21 mouse cellular contexts compared by ENCODE assay signal in the genomic region with DNA sequence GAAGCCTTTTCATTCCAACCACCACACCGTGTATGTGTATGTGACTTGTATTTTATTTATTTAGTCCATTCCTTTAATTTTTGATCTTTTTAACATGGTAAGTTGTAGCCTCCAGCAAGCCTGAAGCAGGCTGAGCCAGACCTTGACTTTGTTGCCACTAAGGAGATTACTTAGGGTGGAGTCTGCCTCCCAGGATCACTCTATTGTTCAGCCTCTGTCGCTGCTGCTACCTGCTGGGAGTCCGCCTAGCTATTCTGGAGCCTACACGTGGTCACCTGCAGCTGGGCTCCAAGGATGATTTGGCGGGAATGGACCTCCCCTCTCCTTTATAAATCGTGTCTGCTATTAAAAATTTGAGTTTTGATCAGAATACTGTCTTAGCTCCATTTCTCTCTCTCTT.
DNase-seq lines count a peak whose midpoint lies in the region; ATAC-seq and TF ChIP-seq lines count a peak whose summit lies in the region.
"Had no signal": no experiment of that assay in that cellular context is flagged by ENCODE, and none has a peak within 500 bp of the region (broad histone marks: within the 10 kb centered on the region; RNA-seq: fewer than 3 reads in every experiment).

No protein-coding gene starts in this region.

- H3K27ac ChIP-seq in midbrain, embryonic 11.5 days (ENCODE audit: low read depth, low read length): no peak overlapping the region
- H3K27ac ChIP-seq in midbrain, postnatal 0 days (ENCODE audit: low read depth, low read length): no peak overlapping the region
- H3K27ac ChIP-seq in ES-Bruce4 (ENCODE audit: insufficient read depth, low read length) (no peak overlapping the region), ES-E14 (ENCODE audit: insufficient read depth, low read depth, low read length, poor library complexity, severe bottlenecking) (peak overlapping the region; percentile 91; the same call in 1 of the 2 replicates)
- H3K27ac ChIP-seq: embryonic facial prominence, embryonic 10.5 days; embryonic facial prominence, embryonic 12.5 days; forebrain, embryonic 13.5 days; forebrain, embryonic 15.5 days had no signal

- ATAC-seq in midbrain, embryonic 11.5 days (ENCODE audit: low FRiP score): no peak
- no peak for ATAC-seq in midbrain, postnatal 0 days (ENCODE audit: low FRiP score)
- ATAC-seq in megakaryocyte-erythroid progenitor cell, adult 5-6 weeks (replicated peaks; ENCODE audit: low FRiP score, low TSS enrichment, poor library complexity, severe bottlenecking): no peak
- ATAC-seq: forebrain, embryonic 13.5 days; forebrain, embryonic 15.5 days; forebrain, postnatal 0 days had no signal

- peak; percentile 48; the same call in 1 of the 2 replicates for TF ChIP-seq EP300 in ES-Bruce4 (IDR thresholded peaks at IDR 0.05; ENCODE audit: insufficient read depth, low read depth, low read length)

- no peak overlapping the region for H3K4me3 ChIP-seq in midbrain, embryonic 11.5 days (ENCODE audit: low read depth, low read length)
- H3K4me3 ChIP-seq in midbrain, postnatal 0 days (ENCODE audit: low read depth, low read length): no peak overlapping the region
- H3K4me3 ChIP-seq in ES-Bruce4 (ENCODE audit: low read depth, low read length) (no peak overlapping the region), ES-E14 (ENCODE audit: insufficient read depth in 1 of 2, low read depth in 1 of 2, low read length in 2 of 2, poor library complexity in 1 of 2, severe bottlenecking in 1 of 2) (peak overlapping the region; percentile 66 to 67; a peak in 3 of 4 replicates)
- H3K4me3 ChIP-seq: embryonic facial prominence, embryonic 10.5 days; embryonic facial prominence, embryonic 12.5 days; forebrain, embryonic 13.5 days; forebrain, embryonic 15.5 days had no signal

- H3K4me1 ChIP-seq in midbrain, embryonic 11.5 days (ENCODE audit: control insufficient read depth, insufficient read depth, low read length): no peaks in the 10 kb centered on the region
- no peaks in the 10 kb centered on the region for H3K4me1 ChIP-seq in midbrain, postnatal 0 days (ENCODE audit: insufficient read depth, low read length)
- H3K4me1 ChIP-seq in ES-Bruce4 (ENCODE audit: control insufficient read depth, insufficient read depth, low read length) (no peaks in the 10 kb centered on the region), ES-E14 (ENCODE audit: control insufficient read depth in 2 of 2, insufficient read depth in 2 of 2, low read length in 2 of 2, poor library complexity in 1 of 2) (peaks cover 1 to 6% of the 10 kb centered on the region in 2 experiments; a peak in 2 of 4 replicates)
- H3K4me1 ChIP-seq: embryonic facial prominence, embryonic 10.5 days; embryonic facial prominence, embryonic 12.5 days; forebrain, embryonic 13.5 days; forebrain, embryonic 15.5 days had no signal

- no peak for TF ChIP-seq POLR2A in ES-Bruce4 (IDR thresholded peaks at IDR 0.05; ENCODE audit: insufficient read depth, low read length)

- no peak overlapping the region for H3K4me2 ChIP-seq in midbrain, embryonic 11.5 days
- H3K4me2 ChIP-seq in midbrain, postnatal 0 days (ENCODE audit: low read depth, low read length, poor library complexity, severe bottlenecking): no peak overlapping the region
- H3K4me2 ChIP-seq: embryonic facial prominence, embryonic 12.5 days; forebrain, embryonic 13.5 days; forebrain, embryonic 15.5 days had no signal

- no peaks in the 10 kb centered on the region for H3K27me3 ChIP-seq in midbrain, embryonic 11.5 days (ENCODE audit: control insufficient read depth, insufficient read depth, low read length)
- no peaks in the 10 kb centered on the region for H3K27me3 ChIP-seq in midbrain, postnatal 0 days (ENCODE audit: insufficient read depth, low read length)
- H3K27me3 ChIP-seq in ES-Bruce4 (ENCODE audit: control insufficient read depth, insufficient read depth, low read length, poor library complexity, severe bottlenecking): no peaks in the 10 kb centered on the region
- H3K27me3 ChIP-seq: embryonic facial prominence, embryonic 12.5 days; forebrain, embryonic 13.5 days; forebrain, embryonic 15.5 days had no signal

- WGBS in midbrain, embryonic 11.5 days: 84% methylated on average over 6 of the region's 6 CpGs
- 77% methylated on average over 6 of the region's 6 CpGs for WGBS in midbrain, postnatal 0 days

- no peaks in the 10 kb centered on the region for H3K9me3 ChIP-seq in midbrain, embryonic 11.5 days (ENCODE audit: control insufficient read depth, low read length)
- no peaks in the 10 kb centered on the region for H3K9me3 ChIP-seq in midbrain, postnatal 0 days (ENCODE audit: low read length)
- H3K9me3 ChIP-seq in ES-Bruce4 (replicated peaks; ENCODE audit: control insufficient read depth, insufficient read depth, low read length, poor library complexity, severe bottlenecking): peaks cover 31% of the 10 kb centered on the region
- H3K9me3 ChIP-seq in ES-E14 (ENCODE audit: control insufficient read depth, insufficient read depth, low read depth, low read length): peaks cover 5% of the 10 kb centered on the region; the same call in 1 of the 2 replicates
- H3K9me3 ChIP-seq: embryonic facial prominence, embryonic 12.5 days; forebrain, embryonic 15.5 days had no signal

- DNase-seq in midbrain, embryonic 11.5 days (ENCODE audit: low spot score, missing footprints): peak; percentile 28
- no peak for DNase-seq in midbrain, postnatal 0 days (ENCODE audit: low spot score)
- DNase-seq in ES-E14 (ENCODE audit: low read depth, low spot score) (no peak), ZHBTc4 (ENCODE audit: low read depth, low spot score) (peak; percentile 85)
- no peak for DNase-seq in kidney, postnatal 4 days
- no peak for DNase-seq in kidney, postnatal 10 days
- DNase-seq: adrenal gland, adult 2 months; adrenal gland, postnatal 10 days; adrenal gland, postnatal 25 days; cerebellum, adult 11 months; cerebellum, adult 18-20 months; cerebellum, adult 9-10 months; cerebellum, postnatal 10 days; cerebellum, postnatal 25 days; forebrain, postnatal 0 days had no signal

- no peak for TF ChIP-seq CTCF in midbrain, postnatal 0 days (IDR thresholded peaks at IDR 0.05)
- TF ChIP-seq CTCF in ES-Bruce4 (IDR thresholded peaks at IDR 0.05; ENCODE audit: low read depth, low read length): no peak

- H3K9ac ChIP-seq in midbrain, embryonic 11.5 days (ENCODE audit: low read length): no peak overlapping the region
- H3K9ac ChIP-seq in midbrain, postnatal 0 days (replicated peaks; ENCODE audit: low read length, poor library complexity, severe bottlenecking): no peak overlapping the region
- no peak overlapping the region for H3K9ac ChIP-seq in ES-Bruce4 (ENCODE audit: low read depth, poor library complexity, severe bottlenecking)
- H3K9ac ChIP-seq in ES-E14 (ENCODE audit: insufficient read depth, low read depth, low read length, poor library complexity, severe bottlenecking): peak overlapping the region; percentile 83; the same call in 1 of the 2 replicates
- H3K9ac ChIP-seq: embryonic facial prominence, embryonic 12.5 days; forebrain, embryonic 13.5 days; forebrain, embryonic 15.5 days; forebrain, postnatal 0 days had no signal

- in situ Hi-C loops in ES-E14 (cut with MboI; ENCODE audit: low sequenced_read_pairs in 2 of 2, unreplicated experiment in 2 of 2): no loop called here

- H3K36me3 ChIP-seq in midbrain, embryonic 11.5 days (ENCODE audit: control insufficient read depth, insufficient read depth, low read length): no peaks in the 10 kb centered on the region
- no peaks in the 10 kb centered on the region for H3K36me3 ChIP-seq in midbrain, postnatal 0 days (ENCODE audit: insufficient read depth, low read length)
- H3K36me3 ChIP-seq in ES-Bruce4 (ENCODE audit: control insufficient read depth, insufficient read depth, low read length, poor library complexity, severe bottlenecking) (no peaks in the 10 kb centered on the region), ES-E14 (ENCODE audit: control insufficient read depth, insufficient read depth, low read length, poor library complexity, severe bottlenecking) (no peaks in the 10 kb centered on the region)
- H3K36me3 ChIP-seq: embryonic facial prominence, embryonic 10.5 days; embryonic facial prominence, embryonic 12.5 days; forebrain, embryonic 15.5 days had no signal

TF ChIP-seq in ES-E14, 5 proteins besides CTCF, POLR2A, EP300 and RAD21:
- TF ChIP-seq HCFC1 (IDR thresholded peaks at IDR 0.05; ENCODE audit: borderline replicate concordance, insufficient read depth, low read length) (no peak), ZC3H11A (IDR thresholded peaks at IDR 0.05; ENCODE audit: borderline replicate concordance, low read depth, low read length) (no peak), ZNF384 (IDR thresholded peaks at IDR 0.05; ENCODE audit: low read depth, low read length) (no peak), MAFK (IDR thresholded peaks at IDR 0.05; ENCODE audit: insufficient read depth, low read depth, low read length) (no peak), CHD2 (IDR thresholded peaks at IDR 0.05; ENCODE audit: low read depth, low read length) (no peak)

Comparison
In these comparisons a context has a peak if more than half of its experiments do, and no peak if none do; other contexts are left out.
1. DNase-seq: peak in midbrain, embryonic 11.5 days (single experiment) and ZHBTc4 (single experiment); none in midbrain, postnatal 0 days (single experiment), ES-E14 (single experiment), kidney, postnatal 4 days (0 of 2) and kidney, postnatal 10 days (single experiment).
2. H3K4me3 ChIP-seq: peak in ES-E14 (2 of 2); none in midbrain, embryonic 11.5 days (single experiment), midbrain, postnatal 0 days (single experiment) and ES-Bruce4 (single experiment).